Mouse (Mus musculus) kidney, postnatal 0 days (tissue): Measurements from ENCODE around the gene Peak1. TPM values are rescaled to one million over a fixed set of nuclear protein-coding genes. Genes with fewer than 3 reads are reported as not detected.
A peak's percentile ranks its signal among the peaks of the same experiment; 100 is the strongest.

Experiments
- ATAC-seq: fragments of 200-750 bp; cut with Nextera tagmentation; replicated peaks from 2 replicates; pipeline ENCODE4 v1.8.0; 2017; ENCODE audit warnings: low read depth, moderate number of reproducible peaks, moderate TSS enrichment, moderate library complexity; ENCODE audit not compliant: low FRiP score
- DNase-seq: peaks from one replicate; pipeline ENCODE4 v3.0.0-alpha.2; 2016; ENCODE audit warnings: low spot score
- H3K27ac ChIP-seq: fragments of 300-500 bp; sonication (generic); 2 replicates; pipeline ENCODE4 v1.5.1; 2014; ENCODE audit warnings: mild to moderate bottlenecking
- H3K27me3 ChIP-seq: fragments of 300-500 bp; sonication (generic); 2 replicates; pipeline ENCODE4 v1.6.1; 2014; ENCODE audit warnings: low read length, mixed read lengths; ENCODE audit not compliant: insufficient read depth
- H3K36me3 ChIP-seq: fragments of 300-500 bp; sonication (generic); 2 replicates; pipeline ENCODE4 v1.6.1; 2014; ENCODE audit warnings: low read length, mixed read lengths; ENCODE audit not compliant: insufficient read depth
- H3K4me1 ChIP-seq: fragments of 300-500 bp; sonication (generic); replicated peaks from 2 replicates; pipeline ENCODE4 v1.6.1; 2014; ENCODE audit warnings: antibody characterized with exemption, low read length, mixed read lengths; ENCODE audit not compliant: insufficient read depth
- H3K4me2 ChIP-seq: fragments of 300-500 bp; sonication (generic); 2 replicates; pipeline ENCODE4 v1.6.1; 2014; ENCODE audit warnings: mild to moderate bottlenecking, low read length, moderate library complexity, mixed read lengths
- H3K4me3 ChIP-seq: fragments of 300-500 bp; sonication (generic); replicated peaks from 2 replicates; pipeline ENCODE4 v1.5.1; 2014; ENCODE audit warnings: low read depth, low read length
- H3K9ac ChIP-seq: fragments of 300-500 bp; sonication (generic); 2 replicates; pipeline ENCODE4 v1.6.1; 2014; ENCODE audit warnings: low read depth, low read length
- H3K9me3 ChIP-seq: fragments of 300-500 bp; sonication (generic); replicated peaks from 2 replicates; pipeline ENCODE4 v1.6.1; 2016; ENCODE audit warnings: low read length, inconsistent platforms, mixed read lengths
- CTCF ChIP-seq: IDR thresholded peaks from 2 replicates; pipeline ENCODE4 v1.5.1; 2016; ENCODE audit warnings: antibody characterized with exemption, low read depth, mild to moderate bottlenecking, moderate library complexity
- whole genome bisulfite sequencing: fragments of 180-500 bp; shearing (Covaris S2); extraction: QIAGEN DNeasy Blood & Tissue Kit; methylation state at CpG from one replicate; pipeline ENCODE4 v1.1.7; 2014; 5-methylcytosine and 5-hydroxymethylcytosine counted together
- polyA plus RNA-seq: library from polyadenylated mRNA; unstranded; fragments of >200 nt; fragmentation: Nextera tagmentation; extraction: Ambion mirVana; gene quantifications from 2 replicates; pipeline ENCODE4 v1.2.1, GENCODE M21; 2015

Peak1 gene
- polyA plus RNA-seq, 1 experiment from 2014 or later: 12.2 TPM

GRCm38 (mm10) chr9:56191498-56192455 is 226.1 kb downstream of the Peak1 start:
- Histone ChIP-seq H3K27me3 (no peaks in the 10 kb centered on the region), H3K27ac (no peak overlapping the region), H3K9ac (no peak overlapping the region), H3K36me3 (no peaks in the 10 kb centered on the region), H3K4me2 (no peak overlapping the region), H3K9me3 (no peaks in the 10 kb centered on the region), H3K4me3 (no peak overlapping the region), H3K4me1 (no peaks in the 10 kb centered on the region)
- peak; percentile 81 for DNase-seq
- peak; percentile 73 for ATAC-seq
- WGBS: 23% methylated on average over 11 of the region's 11 CpGs
- 0 out of 2 replicates have a peak, but pooled peaks have one; percentile 3 for TF ChIP-seq CTCF

GRCm38 (mm10) chr9:56180118-56180781 is 237.6 kb downstream of the Peak1 start:
- Histone ChIP-seq H3K4me1 (no peaks in the 10 kb centered on the region), H3K9ac (no peak overlapping the region), H3K4me2 (0 out of 2 replicates have a peak overlapping the region, but pooled peaks have one; percentile 11), H3K9me3 (no peaks in the 10 kb centered on the region), H3K27ac (no peak overlapping the region), H3K4me3 (no peak overlapping the region), H3K27me3 (no peaks in the 10 kb centered on the region), H3K36me3 (no peaks in the 10 kb centered on the region)
- DNase-seq: no peak
- ATAC-seq: no peak
- 46% methylated on average over 8 of the region's 8 CpGs for WGBS
- TF ChIP-seq CTCF: no peak

- Histone ChIP-seq H3K9me3 (no peaks in the 10 kb centered on the region), H3K4me3 (no peak overlapping the region), H3K9ac (no peak overlapping the region), H3K4me2 (no peak overlapping the region), H3K27me3 (no peaks in the 10 kb centered on the region), H3K27ac (no peak overlapping the region), H3K36me3 (no peaks in the 10 kb centered on the region), H3K4me1 (no peaks in the 10 kb centered on the region)
- DNase-seq: peak; percentile 54
- ATAC-seq: no peak
- peak; percentile 57 for TF ChIP-seq CTCF
- 72% methylated on average over 6 of the region's 6 CpGs for WGBS
These were observed 238.3 kb downstream of the Peak1 start for GRCm38 (mm10) chr9:56179416-56180117.

- Histone ChIP-seq H3K27ac (no peak overlapping the region), H3K27me3 (no peaks in the 10 kb centered on the region), H3K4me2 (no peak overlapping the region), H3K36me3 (no peaks in the 10 kb centered on the region), H3K4me1 (no peaks in the 10 kb centered on the region), H3K4me3 (no peak overlapping the region), H3K9me3 (no peaks in the 10 kb centered on the region), H3K9ac (no peak overlapping the region)
- 84% methylated on average over 4 of the region's 4 CpGs for WGBS
- no peak for TF ChIP-seq CTCF
- DNase-seq: no peak
- ATAC-seq: no peak
These were observed 240.5 kb downstream of the Peak1 start for GRCm38 (mm10) chr9:56177354-56177753.

- H3K27me3 ChIP-seq: no peaks in the 10 kb centered on the region
- no peak overlapping the region for H3K4me2 ChIP-seq
- no peaks in the 10 kb centered on the region for H3K9me3 ChIP-seq
- DNase-seq (no peak), ATAC-seq (no peak)
- H3K4me1 ChIP-seq: no peaks in the 10 kb centered on the region
- no peak overlapping the region for H3K9ac ChIP-seq
- TF ChIP-seq CTCF: no peak
- H3K27ac ChIP-seq: no peak overlapping the region
- H3K36me3 ChIP-seq: no peaks in the 10 kb centered on the region
- H3K4me3 ChIP-seq: no peak overlapping the region
- 75% methylated on average over 3 of the region's 3 CpGs for WGBS
These were observed 242.6 kb downstream of the Peak1 start for GRCm38 (mm10) chr9:56175316-56175715.

- DNase-seq: no peak
- Histone ChIP-seq H3K9me3 (no peaks in the 10 kb centered on the region), H3K27me3 (no peaks in the 10 kb centered on the region), H3K4me2 (no peak overlapping the region), H3K27ac (no peak overlapping the region), H3K36me3 (no peaks in the 10 kb centered on the region), H3K4me3 (no peak overlapping the region), H3K4me1 (no peaks in the 10 kb centered on the region), H3K9ac (no peak overlapping the region)
- no peak for ATAC-seq
- TF ChIP-seq CTCF: no peak
- 76% methylated on average over 6 of the region's 6 CpGs for WGBS
These were observed 250.2 kb downstream of the Peak1 start for GRCm38 (mm10) chr9:56167690-56168089.
